Mouse (Mus musculus): ENCODE measurements around the gene Piwil1. TPM values are rescaled to one million over a fixed set of nuclear protein-coding genes. Genes with fewer than 3 reads are reported as not detected.

Piwil1 gene
- polyA plus RNA-seq, 1 experiment from 2014 or later, result not detected

DNA sequence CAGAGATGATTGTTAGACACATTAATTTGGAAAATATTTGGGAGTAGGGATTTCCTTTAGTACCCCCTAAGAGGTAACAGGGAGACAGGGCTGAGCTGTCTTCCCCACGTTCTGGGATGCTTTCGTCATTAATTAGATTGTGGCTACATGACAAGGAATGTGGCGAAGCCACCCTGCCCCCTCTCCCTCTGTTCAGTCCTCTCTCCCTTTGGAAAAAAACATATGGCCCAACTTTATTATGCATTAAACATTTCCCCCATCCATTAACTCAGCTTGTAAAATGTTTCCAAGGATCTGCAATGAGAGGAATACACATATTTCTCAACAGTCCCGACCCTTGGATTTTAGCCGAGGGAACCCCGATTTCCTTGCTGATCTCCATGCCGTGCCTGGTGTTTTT, 35.0 kb upstream of the Piwil1 start:
- Histone ChIP-seq H3K27me3 (ENCODE audit: insufficient read depth, low read length) (no peaks in the 10 kb centered on the region), H3K4me3 (ENCODE audit: low read depth, low read length) (no peak overlapping the region), H3K36me3 (replicated peaks; ENCODE audit: insufficient read depth, low read length) (no peaks in the 10 kb centered on the region), H3K4me2 (ENCODE audit: low read depth, low read length) (no peak overlapping the region), H3K27ac (ENCODE audit: low read depth) (no peak overlapping the region), H3K4me1 (ENCODE audit: insufficient read depth) (no peaks in the 10 kb centered on the region), H3K9me3 (ENCODE audit: low read length) (peaks cover 5% of the 10 kb centered on the region; the same call in 1 of the 2 replicates), H3K9ac (replicated peaks) (no peak overlapping the region)
- TF ChIP-seq CTCF (IDR thresholded peaks at IDR 0.05; ENCODE audit: low read depth) (no peak), EP300 (IDR thresholded peaks at IDR 0.05; ENCODE audit: low read depth) (no peak)
- WGBS (ENCODE audit: insufficient replicate concordance), result 71% methylated on average over 7 of the region's 7 CpGs
- DNase-seq (no peak), ATAC-seq (no peak)

DNA sequence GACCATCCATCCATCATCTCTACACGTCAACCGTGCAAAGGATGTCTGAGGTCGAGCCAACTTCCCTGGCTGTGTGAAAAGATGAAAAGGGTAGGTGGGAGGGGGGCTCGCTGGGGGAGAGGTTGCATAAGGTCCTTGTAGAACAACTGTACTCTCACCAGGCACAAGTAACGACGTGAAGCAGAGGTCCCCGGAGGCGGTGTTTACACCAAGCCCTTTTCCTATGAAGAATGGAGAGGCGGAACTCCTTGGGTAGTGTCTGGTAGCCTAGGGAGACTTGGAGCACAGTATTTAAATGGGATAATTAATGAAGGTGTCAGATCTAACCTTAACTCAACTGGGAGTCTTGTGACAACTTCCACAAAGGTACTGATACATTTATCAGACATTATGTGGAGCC, 28.2 kb upstream of the Piwil1 start:
- Histone ChIP-seq H3K4me2 (ENCODE audit: low read depth, low read length) (no peak overlapping the region), H3K9ac (replicated peaks) (no peak overlapping the region), H3K4me1 (ENCODE audit: insufficient read depth) (no peaks in the 10 kb centered on the region), H3K36me3 (replicated peaks; ENCODE audit: insufficient read depth, low read length) (no peaks in the 10 kb centered on the region), H3K4me3 (ENCODE audit: low read depth, low read length) (no peak overlapping the region), H3K9me3 (ENCODE audit: low read length) (no peaks in the 10 kb centered on the region), H3K27ac (ENCODE audit: low read depth) (no peak overlapping the region), H3K27me3 (ENCODE audit: insufficient read depth, low read length) (no peaks in the 10 kb centered on the region)
- ATAC-seq (no peak), DNase-seq (no peak)
- WGBS (ENCODE audit: insufficient replicate concordance), result 70% methylated on average over 9 of the region's 9 CpGs
- no peak for TF ChIP-seq EP300 (IDR thresholded peaks at IDR 0.05; ENCODE audit: low read depth)
- TF ChIP-seq CTCF (IDR thresholded peaks at IDR 0.05; ENCODE audit: low read depth), result no peak

DNA sequence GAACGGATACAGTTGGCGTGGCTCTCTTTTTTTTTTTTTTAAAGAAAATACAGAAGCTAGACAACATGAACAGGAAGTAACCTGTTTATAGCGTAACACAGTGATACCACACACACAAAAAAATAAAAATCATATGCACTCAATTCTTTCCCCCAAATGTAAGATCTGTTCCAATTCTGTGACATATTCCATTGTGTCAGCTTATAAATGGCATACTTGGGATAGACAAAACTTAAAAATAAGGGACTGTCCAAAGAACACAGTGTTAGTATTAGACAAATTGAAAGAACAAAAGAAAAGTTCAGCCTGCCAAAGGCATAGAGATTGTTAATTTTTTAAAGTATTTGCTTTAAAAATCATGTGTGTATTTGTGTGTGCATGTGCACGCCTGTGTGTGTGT, 25.0 kb upstream of the Piwil1 start:
- Histone ChIP-seq H3K27me3 (ENCODE audit: insufficient read depth, low read length) (no peaks in the 10 kb centered on the region), H3K9ac (replicated peaks) (no peak overlapping the region), H3K4me3 (ENCODE audit: low read depth, low read length) (no peak overlapping the region), H3K36me3 (replicated peaks; ENCODE audit: insufficient read depth, low read length) (no peaks in the 10 kb centered on the region), H3K4me2 (ENCODE audit: low read depth, low read length) (no peak overlapping the region), H3K4me1 (ENCODE audit: insufficient read depth) (no peaks in the 10 kb centered on the region), H3K27ac (ENCODE audit: low read depth) (no peak overlapping the region), H3K9me3 (ENCODE audit: low read length) (no peaks in the 10 kb centered on the region)
- DNase-seq (no peak), ATAC-seq (no peak)
- WGBS (ENCODE audit: insufficient replicate concordance), result 79% methylated on average over 4 of the region's 4 CpGs
- TF ChIP-seq EP300 (IDR thresholded peaks at IDR 0.05; ENCODE audit: low read depth) (no peak), CTCF (IDR thresholded peaks at IDR 0.05; ENCODE audit: low read depth) (no peak)

DNA sequence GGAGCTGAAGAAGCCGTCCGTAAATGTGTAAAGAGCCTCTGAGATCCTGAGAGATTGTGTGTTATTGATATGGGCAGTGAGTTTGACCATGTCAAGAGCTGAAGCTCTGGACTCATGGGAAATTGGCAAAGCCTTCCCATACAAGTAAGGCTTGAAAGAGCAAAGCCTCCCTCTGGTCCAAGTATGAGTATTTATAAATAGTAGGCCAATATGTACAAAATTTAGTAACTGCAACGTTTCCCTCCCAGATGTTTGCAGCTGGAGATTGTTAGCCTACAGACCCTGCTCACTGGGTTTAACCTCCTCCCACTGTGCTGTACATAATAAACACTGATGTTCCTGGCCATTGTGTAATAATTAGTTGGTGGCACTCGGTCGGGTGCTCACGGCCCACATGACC, 24.5 kb upstream of the Piwil1 start:
- Histone ChIP-seq H3K9ac (replicated peaks) (no peak overlapping the region), H3K36me3 (replicated peaks; ENCODE audit: insufficient read depth, low read length) (no peaks in the 10 kb centered on the region), H3K4me3 (ENCODE audit: low read depth, low read length) (no peak overlapping the region), H3K27me3 (ENCODE audit: insufficient read depth, low read length) (no peaks in the 10 kb centered on the region), H3K9me3 (ENCODE audit: low read length) (no peaks in the 10 kb centered on the region), H3K4me1 (ENCODE audit: insufficient read depth) (no peaks in the 10 kb centered on the region), H3K4me2 (ENCODE audit: low read depth, low read length) (no peak overlapping the region), H3K27ac (ENCODE audit: low read depth) (no peak overlapping the region)
- TF ChIP-seq CTCF (IDR thresholded peaks at IDR 0.05; ENCODE audit: low read depth) (no peak), EP300 (IDR thresholded peaks at IDR 0.05; ENCODE audit: low read depth) (no peak)
- DNase-seq, result no peak
- no peak for ATAC-seq
- WGBS (ENCODE audit: insufficient replicate concordance), result 71% methylated on average over 6 of the region's 6 CpGs

DNA sequence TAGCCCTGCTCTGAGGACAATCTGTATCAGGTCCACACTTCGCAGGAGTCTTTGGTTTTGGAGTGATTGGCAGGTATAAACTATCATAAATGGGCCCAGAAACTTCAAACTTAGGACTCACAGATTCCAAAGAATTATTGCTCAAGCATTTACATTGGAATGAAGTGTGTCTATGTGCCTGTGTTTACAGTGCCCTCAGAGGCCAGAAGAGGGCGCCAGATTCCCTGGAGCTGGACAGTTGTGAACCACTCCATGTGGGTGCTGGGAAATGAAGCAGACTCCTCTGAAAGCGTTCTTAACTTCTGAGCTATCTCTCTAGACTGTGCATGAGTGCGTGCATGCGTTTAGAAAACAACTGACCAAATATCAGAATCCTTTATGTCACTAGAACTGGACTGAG, 20.9 kb upstream of the Piwil1 start:
- Histone ChIP-seq H3K27me3 (ENCODE audit: insufficient read depth, low read length) (no peaks in the 10 kb centered on the region), H3K4me2 (ENCODE audit: low read depth, low read length) (no peak overlapping the region), H3K36me3 (replicated peaks; ENCODE audit: insufficient read depth, low read length) (no peaks in the 10 kb centered on the region), H3K9me3 (ENCODE audit: low read length) (no peaks in the 10 kb centered on the region), H3K4me3 (ENCODE audit: low read depth, low read length) (no peak overlapping the region), H3K9ac (replicated peaks) (no peak overlapping the region), H3K4me1 (ENCODE audit: insufficient read depth) (no peaks in the 10 kb centered on the region), H3K27ac (ENCODE audit: low read depth) (no peak overlapping the region)
- TF ChIP-seq CTCF (IDR thresholded peaks at IDR 0.05; ENCODE audit: low read depth) (no peak; the same call in 1 of the 2 replicates), EP300 (IDR thresholded peaks at IDR 0.05; ENCODE audit: low read depth) (no peak)
- 32% methylated on average over 5 of the region's 5 CpGs for WGBS (ENCODE audit: insufficient replicate concordance)
- DNase-seq (no peak), ATAC-seq (no peak)

DNA sequence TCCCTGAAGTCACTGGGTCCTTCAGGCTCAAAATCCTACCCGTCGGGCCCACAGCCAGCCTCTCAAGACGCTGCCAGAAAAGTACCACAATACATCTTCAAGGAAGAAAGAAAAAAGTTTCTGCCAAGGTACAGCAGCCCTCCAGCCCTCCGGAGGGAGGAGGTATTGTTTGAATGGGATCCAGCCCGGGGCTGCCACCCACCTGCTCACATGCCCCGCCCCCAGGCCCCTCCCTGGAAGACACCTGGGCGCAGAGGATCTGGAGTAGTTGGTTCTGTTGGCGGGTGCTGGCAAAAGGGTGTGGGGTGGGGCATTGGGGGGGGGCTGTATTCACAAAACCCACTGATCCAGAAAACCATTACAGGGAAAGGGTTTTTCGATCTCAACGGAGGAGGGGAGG, 18.1 kb upstream of the Piwil1 start:
- Histone ChIP-seq H3K9me3 (ENCODE audit: low read length) (no peaks in the 10 kb centered on the region), H3K27me3 (ENCODE audit: insufficient read depth, low read length) (no peaks in the 10 kb centered on the region), H3K4me3 (ENCODE audit: low read depth, low read length) (no peak overlapping the region), H3K4me1 (ENCODE audit: insufficient read depth) (no peaks in the 10 kb centered on the region), H3K9ac (replicated peaks) (no peak overlapping the region), H3K36me3 (replicated peaks; ENCODE audit: insufficient read depth, low read length) (no peaks in the 10 kb centered on the region), H3K27ac (ENCODE audit: low read depth) (no peak overlapping the region), H3K4me2 (ENCODE audit: low read depth, low read length) (no peak overlapping the region)
- ATAC-seq, result no peak
- TF ChIP-seq CTCF (IDR thresholded peaks at IDR 0.05; ENCODE audit: low read depth), result no peak
- no peak for TF ChIP-seq EP300 (IDR thresholded peaks at IDR 0.05; ENCODE audit: low read depth)
- no peak for DNase-seq
- 35% methylated on average over 10 of the region's 10 CpGs for WGBS (ENCODE audit: insufficient replicate concordance)

DNA sequence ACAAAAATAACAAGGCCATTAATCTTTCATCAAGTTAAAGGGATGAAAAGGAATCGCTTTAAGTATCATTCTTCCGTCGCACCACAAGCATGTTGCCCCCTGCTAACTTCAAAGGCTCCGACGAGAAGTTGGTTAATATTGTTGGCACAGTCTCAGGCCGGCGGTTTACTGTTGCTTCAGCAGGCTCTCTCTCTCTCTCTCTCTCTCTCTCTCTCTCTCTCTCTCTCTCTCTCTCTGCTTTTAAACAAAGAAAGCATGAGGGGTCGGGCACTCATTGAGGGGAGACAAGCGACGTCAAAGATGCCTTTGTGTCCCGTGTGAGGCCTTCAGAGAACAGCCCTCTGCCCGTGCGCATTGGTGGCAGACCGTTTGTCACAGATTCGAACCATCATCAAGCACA, 17.7 kb upstream of the Piwil1 start:
- DNase-seq, result no peak
- WGBS (ENCODE audit: insufficient replicate concordance), result 36% methylated on average over 15 of the region's 15 CpGs
- no peaks in the 10 kb centered on the region for H3K36me3 ChIP-seq (replicated peaks; ENCODE audit: insufficient read depth, low read length)
- H3K27me3 ChIP-seq (ENCODE audit: insufficient read depth, low read length), result no peaks in the 10 kb centered on the region
- ATAC-seq, result no peak
- H3K27ac ChIP-seq (ENCODE audit: low read depth), result no peak overlapping the region
- no peak overlapping the region for H3K4me2 ChIP-seq (ENCODE audit: low read depth, low read length)
- TF ChIP-seq EP300 (IDR thresholded peaks at IDR 0.05; ENCODE audit: low read depth) (no peak), CTCF (IDR thresholded peaks at IDR 0.05; ENCODE audit: low read depth) (no peak)
- no peaks in the 10 kb centered on the region for H3K9me3 ChIP-seq (ENCODE audit: low read length)
- no peak overlapping the region for H3K9ac ChIP-seq (replicated peaks)
- no peak overlapping the region for H3K4me3 ChIP-seq (ENCODE audit: low read depth, low read length)
- H3K4me1 ChIP-seq (ENCODE audit: insufficient read depth), result no peaks in the 10 kb centered on the region

All from liver, postnatal 0 days (tissue).